Mouse (Mus musculus): ENCODE data around the gene Psmd4.

- TF ChIP-seq POLR2A (IDR thresholded peaks at IDR 0.05; ENCODE audit: borderline replicate concordance, insufficient read depth, low read length) (no peak), CTCF (IDR thresholded peaks at IDR 0.05; ENCODE audit: borderline replicate concordance, insufficient read depth, low read depth, low read length) (no peak)
These were observed 21.3 kb upstream of the Psmd4 start for GRCm38 (mm10) chr3:95063741-95064140.

All from cerebellum, adult 2 months (tissue).